Mouse (Mus musculus): ENCODE data around the gene Lcor. TPM values are rescaled to one million over a fixed set of nuclear protein-coding genes. Genes with fewer than 3 reads are reported as not detected.

The Lcor gene
- total and polyA plus RNA-seq, 2 experiments from 2014 or later: 12.3 to 13.1 TPM

- Histone ChIP-seq H3K4me3 (ENCODE audit: low read length) (no peak within 1 kb of the TSS), H3K4me2 (ENCODE audit: low read depth, low read length) (no peak within 1 kb of the TSS), H3K27ac (no peak within 1 kb of the TSS), H3K27me3 (ENCODE audit: insufficient read depth, low read length) (no peaks in the 10 kb centered on the region), H3K36me3 (ENCODE audit: insufficient read depth, low read length) (peaks cover 40% of the 10 kb centered on the region), H3K4me1 (ENCODE audit: insufficient read depth, low read length) (no peaks in the 10 kb centered on the region), H3K9ac (replicated peaks; ENCODE audit: low read length) (no peak within 1 kb of the TSS), H3K9me3 (ENCODE audit: low read length) (no peaks in the 10 kb centered on the region)
- no peak for TF ChIP-seq CTCF (IDR thresholded peaks at IDR 0.05; ENCODE audit: low read depth)
- no peak for ATAC-seq
- WGBS: 94% methylated on average over 23 of the region's 23 CpGs
- DNase-seq (ENCODE audit: low spot score): no peak
These were observed 99.4 kb downstream of the Lcor start, which contains the start of gene Gm340 for GRCm38 (mm10) chr19:41581706-41582420. Gene Gm340, plus strand, starts transcription at chr19:41582370.

GRCm38 (mm10) chr19:41582918-41583514, 100.6 kb downstream of the Lcor start:
- no peaks in the 10 kb centered on the region for H3K27me3 ChIP-seq (ENCODE audit: insufficient read depth, low read length)
- no peak overlapping the region for H3K4me2 ChIP-seq (ENCODE audit: low read depth, low read length)
- H3K36me3 ChIP-seq (ENCODE audit: insufficient read depth, low read length): peaks cover 40% of the 10 kb centered on the region
- H3K27ac ChIP-seq: no peak overlapping the region
- no peak for ATAC-seq
- H3K4me1 ChIP-seq (ENCODE audit: insufficient read depth, low read length): no peaks in the 10 kb centered on the region
- H3K4me3 ChIP-seq (ENCODE audit: low read length): no peak overlapping the region
- WGBS: 98% methylated on average over 5 of the region's 5 CpGs
- no peak for TF ChIP-seq CTCF (IDR thresholded peaks at IDR 0.05; ENCODE audit: low read depth)
- DNase-seq (ENCODE audit: low spot score): no peak
- H3K9me3 ChIP-seq (ENCODE audit: low read length): no peaks in the 10 kb centered on the region
- H3K9ac ChIP-seq (replicated peaks; ENCODE audit: low read length): no peak overlapping the region

DNA sequence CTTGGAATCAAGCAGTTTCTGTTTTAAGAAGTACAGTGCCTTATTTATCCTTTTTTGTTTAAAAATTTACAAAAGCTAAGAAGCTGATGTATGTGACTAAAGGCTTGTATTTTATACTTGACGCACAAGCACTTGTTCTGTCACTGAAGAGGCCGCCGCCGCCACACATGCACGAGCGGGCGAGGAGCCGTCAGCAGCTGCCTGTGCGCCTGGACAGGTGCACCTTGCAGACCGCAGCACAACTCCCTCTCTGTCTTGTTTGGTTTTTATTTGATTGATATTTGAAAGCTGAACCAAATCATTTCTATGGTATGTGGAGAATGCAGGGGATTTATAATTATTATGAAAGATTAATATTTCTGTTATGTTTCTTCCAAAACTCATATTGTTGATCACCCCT, 104.3 kb downstream of the Lcor start:
- H3K27ac ChIP-seq: no peak overlapping the region
- H3K4me2 ChIP-seq (ENCODE audit: low read depth, low read length): no peak overlapping the region
- no peaks in the 10 kb centered on the region for H3K4me1 ChIP-seq (ENCODE audit: insufficient read depth, low read length)
- H3K27me3 ChIP-seq (ENCODE audit: insufficient read depth, low read length): no peaks in the 10 kb centered on the region
- ATAC-seq: no peak
- WGBS: 88% methylated on average over 10 of the region's 10 CpGs
- TF ChIP-seq CTCF (IDR thresholded peaks at IDR 0.05; ENCODE audit: low read depth): no peak
- no peaks in the 10 kb centered on the region for H3K9me3 ChIP-seq (ENCODE audit: low read length)
- H3K36me3 ChIP-seq (ENCODE audit: insufficient read depth, low read length): peaks cover 38% of the 10 kb centered on the region
- no peak for DNase-seq (ENCODE audit: low spot score)
- no peak overlapping the region for H3K9ac ChIP-seq (replicated peaks; ENCODE audit: low read length)
- no peak overlapping the region for H3K4me3 ChIP-seq (ENCODE audit: low read length)

- Histone ChIP-seq H3K27me3 (ENCODE audit: insufficient read depth, low read length) (no peaks in the 10 kb centered on the region), H3K27ac (no peak overlapping the region), H3K4me1 (ENCODE audit: insufficient read depth, low read length) (no peaks in the 10 kb centered on the region), H3K36me3 (ENCODE audit: insufficient read depth, low read length) (peaks cover 29% of the 10 kb centered on the region; the same call in 1 of the 2 replicates), H3K4me2 (ENCODE audit: low read depth, low read length) (no peak overlapping the region), H3K9me3 (ENCODE audit: low read length) (no peaks in the 10 kb centered on the region), H3K4me3 (ENCODE audit: low read length) (no peak overlapping the region), H3K9ac (replicated peaks; ENCODE audit: low read length) (no peak overlapping the region)
- no peak for DNase-seq (ENCODE audit: low spot score)
- no peak for ATAC-seq
- WGBS: 84% methylated on average over 20 of the region's 20 CpGs
- no peak for TF ChIP-seq CTCF (IDR thresholded peaks at IDR 0.05; ENCODE audit: low read depth)
These were observed 105.2 kb downstream of the Lcor start for GRCm38 (mm10) chr19:41587431-41588222.

DNA sequence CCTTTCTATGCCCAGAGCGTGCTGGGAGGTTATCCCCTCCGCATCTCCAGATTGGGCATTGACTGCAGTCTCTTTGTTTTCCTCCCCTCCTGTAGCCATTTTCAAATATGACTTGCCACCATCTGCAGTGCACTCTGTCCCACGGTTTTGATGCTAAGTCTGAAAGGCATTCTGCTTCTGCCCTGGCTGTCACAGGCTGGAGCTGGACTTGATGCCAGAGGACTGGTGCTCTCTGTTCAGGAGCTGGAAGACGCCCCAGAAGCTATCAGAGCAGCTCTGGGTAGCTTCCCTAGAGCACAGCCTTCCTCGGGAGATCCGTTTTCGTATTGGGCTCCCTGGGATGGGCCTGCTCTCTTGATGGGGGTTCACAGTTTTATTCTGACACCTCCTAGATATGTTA, 106.6 kb downstream of the Lcor start:
- Histone ChIP-seq H3K9ac (replicated peaks; ENCODE audit: low read length) (no peak overlapping the region), H3K36me3 (ENCODE audit: insufficient read depth, low read length) (peaks cover 15% of the 10 kb centered on the region; the same call in 1 of the 2 replicates), H3K27ac (no peak overlapping the region), H3K4me2 (ENCODE audit: low read depth, low read length) (no peak overlapping the region), H3K4me1 (ENCODE audit: insufficient read depth, low read length) (no peaks in the 10 kb centered on the region), H3K27me3 (ENCODE audit: insufficient read depth, low read length) (no peaks in the 10 kb centered on the region), H3K4me3 (ENCODE audit: low read length) (no peak overlapping the region), H3K9me3 (ENCODE audit: low read length) (no peaks in the 10 kb centered on the region)
- no peak for TF ChIP-seq CTCF (IDR thresholded peaks at IDR 0.05; ENCODE audit: low read depth)
- DNase-seq (ENCODE audit: low spot score) (peak; percentile 23), ATAC-seq (no peak)
- 72% methylated on average over 7 of the region's 7 CpGs for WGBS

GRCm38 (mm10) chr19:41589681-41590080, 107.2 kb downstream of the Lcor start:
- no peak overlapping the region for H3K9ac ChIP-seq (replicated peaks; ENCODE audit: low read length)
- no peaks in the 10 kb centered on the region for H3K9me3 ChIP-seq (ENCODE audit: low read length)
- no peak overlapping the region for H3K4me3 ChIP-seq (ENCODE audit: low read length)
- H3K4me1 ChIP-seq (ENCODE audit: insufficient read depth, low read length): no peaks in the 10 kb centered on the region
- 0 out of 2 replicates have a peak, but pooled peaks cover 9% of the 10 kb centered on the region for H3K36me3 ChIP-seq (ENCODE audit: insufficient read depth, low read length)
- no peak overlapping the region for H3K27ac ChIP-seq
- 56% methylated on average over 8 of the region's 8 CpGs for WGBS
- H3K4me2 ChIP-seq (ENCODE audit: low read depth, low read length): no peak overlapping the region
- H3K27me3 ChIP-seq (ENCODE audit: insufficient read depth, low read length): no peaks in the 10 kb centered on the region
- ATAC-seq: no peak; the same call in 1 of the 2 replicates
- DNase-seq (ENCODE audit: low spot score): peak; percentile 13
- no peak for TF ChIP-seq CTCF (IDR thresholded peaks at IDR 0.05; ENCODE audit: low read depth)
